Mouse (Mus musculus) intestine, embryonic 15.5 days (tissue): ENCODE measurements around the gene Rab3ip. TPM values are rescaled to one million over a fixed set of nuclear protein-coding genes. Genes with fewer than 3 reads are reported as not detected.
A peak's percentile ranks its signal among the peaks of the same experiment; 100 is the strongest.

ENCODE experiments used
- ATAC-seq: fragments of 200-750 bp; cut with Nextera tagmentation; 2 replicates; pipeline ENCODE4 v1.8.0; 2017; ENCODE audit warnings: moderate TSS enrichment, moderate library complexity
- H3K27ac ChIP-seq: fragments of 300-500 bp; sonication (generic); 2 replicates; pipeline ENCODE4 v1.5.1; 2015; ENCODE audit warnings: mild to moderate bottlenecking, inconsistent platforms
- H3K27me3 ChIP-seq: fragments of 300-500 bp; sonication (generic); replicated peaks from 2 replicates; pipeline ENCODE4 v1.6.1; 2015; ENCODE audit warnings: inconsistent platforms
- H3K36me3 ChIP-seq: fragments of 300-500 bp; sonication (generic); 2 replicates; pipeline ENCODE4 v1.6.1; 2015; ENCODE audit warnings: inconsistent platforms
- H3K4me1 ChIP-seq: fragments of 300-500 bp; sonication (generic); replicated peaks from 2 replicates; pipeline ENCODE4 v1.6.1; 2015; ENCODE audit warnings: inconsistent platforms
- H3K4me2 ChIP-seq: fragments of 300-500 bp; sonication (generic); replicated peaks from 2 replicates; pipeline ENCODE4 v1.6.1; 2015; ENCODE audit warnings: mild to moderate bottlenecking, inconsistent platforms
- H3K4me3 ChIP-seq: fragments of 300-500 bp; sonication (generic); replicated peaks from 2 replicates; pipeline ENCODE4 v1.5.1; 2015; ENCODE audit warnings: inconsistent platforms
- H3K9ac ChIP-seq: fragments of 300-500 bp; sonication (generic); 2 replicates; pipeline ENCODE4 v1.6.1; 2015; ENCODE audit warnings: inconsistent platforms
- H3K9me3 ChIP-seq: fragments of 300-500 bp; sonication (generic); 2 replicates; pipeline ENCODE4 v1.6.1; 2016; ENCODE audit warnings: inconsistent platforms
- WGBS: fragments of 180-500 bp; shearing (Covaris S2); methylation state at CpG from one replicate; pipeline ENCODE4 v1.1.7; 2015; 5-methylcytosine and 5-hydroxymethylcytosine counted together
- polyA plus RNA-seq: library from polyadenylated mRNA; unstranded; fragments of >200 nt; fragmentation: Nextera tagmentation; extraction: Ambion mirVana; gene quantifications from 2 replicates; pipeline ENCODE4 v1.2.1, GENCODE M21; 2015

Gene Rab3ip
- polyA plus RNA-seq, 1 experiment from 2014 or later, result 34.3 TPM

DNA sequence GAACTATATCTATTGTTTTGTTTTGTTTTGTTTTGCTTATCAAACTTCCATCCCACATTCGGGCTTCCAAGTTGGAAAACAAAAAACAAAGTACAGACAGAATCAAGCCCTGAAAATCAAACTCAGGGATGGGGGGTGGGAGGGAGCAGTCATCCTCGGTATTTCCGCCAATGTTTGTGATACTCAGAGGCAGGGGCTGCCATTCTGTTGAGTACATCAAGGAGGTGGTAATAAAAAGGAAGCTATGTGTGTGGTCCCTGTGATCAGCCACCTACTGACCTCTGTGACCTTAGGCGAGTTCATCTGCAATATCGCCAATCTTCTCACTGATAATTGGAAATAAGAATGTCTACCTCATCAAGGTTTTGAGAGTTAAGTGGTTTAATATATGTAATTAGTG, 317 bp upstream of the Rab3ip start:
- no peaks in the 10 kb centered on the region for H3K27me3 ChIP-seq
- H3K36me3 ChIP-seq, result no peaks in the 10 kb centered on the region
- no peak for ATAC-seq
- no peak overlapping the region for H3K9ac ChIP-seq
- peak overlapping the region; percentile 84 for H3K4me2 ChIP-seq
- H3K4me1 ChIP-seq, result peaks cover 7% of the 10 kb centered on the region; the same call in 1 of the 2 replicates
- no peak overlapping the region for H3K27ac ChIP-seq
- 16% methylated on average over 5 of the region's 5 CpGs for WGBS
- no peaks in the 10 kb centered on the region for H3K9me3 ChIP-seq
- H3K4me3 ChIP-seq, result peak overlapping the region; percentile 78

DNA sequence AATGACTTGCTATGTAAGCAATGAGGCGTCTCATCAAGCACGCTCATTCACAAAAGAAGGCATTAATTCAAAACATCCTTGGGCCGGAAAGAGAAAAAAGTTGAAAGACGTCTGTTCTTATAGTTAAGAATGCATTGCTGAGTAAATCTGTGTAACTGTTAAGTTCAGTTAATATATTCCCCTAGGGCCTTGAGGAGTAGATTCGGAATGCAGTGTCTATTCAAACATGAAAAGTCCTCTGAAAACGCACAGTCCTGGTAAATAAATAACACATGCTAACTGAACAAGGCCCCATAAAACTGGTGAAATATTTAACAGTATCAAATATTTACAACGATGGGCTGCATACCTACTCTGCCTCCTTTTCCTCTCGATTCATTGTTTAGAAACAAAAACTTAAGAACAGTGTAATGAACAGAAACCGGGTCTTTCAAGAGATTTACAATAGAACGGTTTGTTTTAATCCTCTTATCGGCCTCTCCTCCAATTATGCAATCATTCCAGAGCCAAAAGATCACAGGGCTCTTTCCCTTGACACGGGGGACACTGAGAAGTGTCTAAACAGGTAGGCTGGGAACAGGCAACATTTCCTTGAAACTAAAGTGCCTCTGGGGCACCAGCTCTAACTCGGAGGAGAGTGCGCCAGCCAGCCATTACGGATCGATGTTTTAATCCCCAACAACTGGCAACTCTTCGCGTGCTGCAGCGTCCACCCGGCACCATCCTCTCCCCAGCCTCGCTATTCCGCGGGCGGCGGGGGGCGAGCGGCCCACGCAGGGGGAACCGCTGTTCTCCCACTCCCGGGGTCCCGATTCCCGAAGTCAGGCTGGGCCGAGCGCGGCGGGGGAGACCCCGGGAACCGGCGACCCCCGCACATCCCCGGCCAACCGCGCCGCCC, 1.2 kb downstream of the Rab3ip start:
- H3K4me2 ChIP-seq, result peak overlapping the region; percentile 84
- H3K27me3 ChIP-seq, result no peaks in the 10 kb centered on the region
- no peaks in the 10 kb centered on the region for H3K36me3 ChIP-seq
- H3K9me3 ChIP-seq, result no peaks in the 10 kb centered on the region
- peaks cover 7% of the 10 kb centered on the region; the same call in 1 of the 2 replicates for H3K4me1 ChIP-seq
- ATAC-seq, result peak; percentile 23
- H3K4me3 ChIP-seq, result peak overlapping the region; percentile 78
- H3K27ac ChIP-seq, result peak overlapping the region; percentile 88
- WGBS, result 3% methylated on average over 44 of the region's 44 CpGs
- H3K9ac ChIP-seq, result peak overlapping the region; percentile 74

DNA sequence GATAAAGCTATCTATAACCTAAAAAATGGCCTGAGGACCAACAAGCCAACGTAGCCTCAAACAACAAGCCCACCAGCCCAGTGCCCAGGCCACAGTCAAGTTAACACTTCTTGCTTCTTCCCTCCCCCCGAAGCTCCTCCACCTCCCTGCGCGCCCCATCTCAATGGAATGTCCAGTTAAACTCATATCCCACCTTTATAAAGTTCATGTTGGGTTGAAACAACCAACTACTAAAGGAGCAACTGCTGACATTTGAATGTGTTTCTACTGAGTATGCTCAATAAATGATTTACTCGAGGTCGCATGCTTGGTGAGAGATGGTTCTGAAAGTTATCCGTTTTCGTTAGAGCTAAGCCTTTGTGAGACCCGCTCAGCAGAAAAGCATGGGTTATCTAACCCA, 2.2 kb downstream of the Rab3ip start:
- 59% methylated on average over 9 of the region's 9 CpGs for WGBS
- H3K4me2 ChIP-seq, result peak overlapping the region; percentile 84
- H3K4me1 ChIP-seq, result peaks cover 7% of the 10 kb centered on the region; the same call in 1 of the 2 replicates

DNA sequence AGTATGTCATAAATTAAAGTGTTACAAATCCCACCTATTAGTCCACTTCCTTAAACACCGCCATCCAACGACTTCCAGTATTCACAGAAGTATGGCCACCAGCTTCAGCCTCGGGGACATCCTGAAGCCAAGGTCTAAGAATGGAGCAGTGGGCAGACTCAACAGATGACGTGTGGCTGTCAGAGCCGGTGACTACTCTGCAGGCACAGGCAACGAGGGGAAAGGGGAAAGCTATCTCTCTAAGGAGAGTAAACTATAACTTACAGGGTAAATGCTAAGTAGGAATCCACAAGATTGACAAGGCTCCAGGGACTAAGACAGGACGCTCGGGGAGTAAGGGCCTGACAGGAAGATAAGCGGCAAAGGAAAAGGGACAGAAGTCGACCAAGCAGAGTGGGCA, 5.6 kb downstream of the Rab3ip start:
- Histone ChIP-seq H3K36me3 (0 out of 2 replicates have a peak, but pooled peaks cover 6% of the 10 kb centered on the region), H3K27me3 (no peaks in the 10 kb centered on the region), H3K4me3 (no peak overlapping the region), H3K9me3 (no peaks in the 10 kb centered on the region), H3K9ac (no peak overlapping the region), H3K4me2 (no peak overlapping the region), H3K27ac (no peak overlapping the region), H3K4me1 (peaks cover 7% of the 10 kb centered on the region; the same call in 1 of the 2 replicates)
- WGBS, result 60% methylated on average over 10 of the region's 10 CpGs
- no peak for ATAC-seq

More for the DNA sequence above, 2.2 kb downstream of the Rab3ip start:
- H3K27me3 ChIP-seq, result no peaks in the 10 kb centered on the region
- no peak overlapping the region for H3K27ac ChIP-seq
- no peaks in the 10 kb centered on the region for H3K9me3 ChIP-seq
- no peaks in the 10 kb centered on the region for H3K36me3 ChIP-seq
- ATAC-seq, result no peak
- no peak overlapping the region for H3K9ac ChIP-seq
- H3K4me3 ChIP-seq, result peak overlapping the region; percentile 78

DNA sequence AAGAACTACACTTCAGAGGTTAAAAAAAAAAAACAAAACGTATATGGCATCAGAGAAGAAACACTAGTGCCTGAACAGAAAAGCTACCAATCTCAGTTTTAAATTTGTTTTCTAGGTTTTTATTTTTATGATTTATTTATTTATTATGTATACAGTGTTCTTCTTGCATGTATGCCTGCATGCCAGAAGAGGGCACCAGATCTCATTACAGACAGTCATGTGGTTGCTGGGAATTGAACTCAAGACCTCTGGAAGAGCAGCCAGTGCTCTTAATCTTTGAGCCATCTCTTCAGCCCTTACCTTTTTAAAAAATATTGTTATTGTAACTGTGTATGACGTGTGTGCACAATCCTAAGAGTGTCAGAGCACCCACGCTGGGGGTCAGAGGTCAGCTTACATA, 6.4 kb downstream of the Rab3ip start:
- no peak overlapping the region for H3K4me3 ChIP-seq
- H3K9me3 ChIP-seq, result no peaks in the 10 kb centered on the region
- H3K36me3 ChIP-seq, result 0 out of 2 replicates have a peak, but pooled peaks cover 6% of the 10 kb centered on the region
- H3K27me3 ChIP-seq, result no peaks in the 10 kb centered on the region
- 78% methylated on average over 3 of the region's 3 CpGs for WGBS
- H3K9ac ChIP-seq, result no peak overlapping the region
- no peak overlapping the region for H3K27ac ChIP-seq
- peaks cover 7% of the 10 kb centered on the region; the same call in 1 of the 2 replicates for H3K4me1 ChIP-seq
- ATAC-seq, result no peak
- H3K4me2 ChIP-seq, result no peak overlapping the region

DNA sequence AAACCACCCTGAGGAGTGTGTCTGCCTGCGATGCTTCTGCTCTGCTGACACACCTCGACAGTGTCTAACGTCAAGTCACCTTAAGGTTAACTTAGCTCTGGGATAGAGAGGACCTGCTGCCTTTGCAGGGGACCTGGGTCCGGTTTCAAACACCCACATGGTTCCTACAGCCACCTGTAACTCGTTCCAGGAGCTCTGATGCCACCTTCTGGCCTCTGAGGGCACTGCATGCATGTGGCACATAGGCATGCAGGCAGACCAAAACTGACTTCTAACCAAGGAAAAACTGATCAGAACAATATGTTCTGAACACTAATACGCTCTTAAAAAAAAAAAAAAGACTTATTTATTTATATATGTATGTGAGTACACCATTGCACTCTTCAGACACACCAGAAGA, 7.5 kb downstream of the Rab3ip start:
- no peak for ATAC-seq
- Histone ChIP-seq H3K4me1 (0 out of 2 replicates have a peak, but pooled peaks cover 3% of the 10 kb centered on the region), H3K36me3 (0 out of 2 replicates have a peak, but pooled peaks cover 6% of the 10 kb centered on the region), H3K27ac (no peak overlapping the region), H3K4me3 (no peak overlapping the region), H3K4me2 (no peak overlapping the region), H3K9me3 (no peaks in the 10 kb centered on the region), H3K27me3 (no peaks in the 10 kb centered on the region), H3K9ac (no peak overlapping the region)
- WGBS, result 92% methylated on average over 6 of the region's 6 CpGs

DNA sequence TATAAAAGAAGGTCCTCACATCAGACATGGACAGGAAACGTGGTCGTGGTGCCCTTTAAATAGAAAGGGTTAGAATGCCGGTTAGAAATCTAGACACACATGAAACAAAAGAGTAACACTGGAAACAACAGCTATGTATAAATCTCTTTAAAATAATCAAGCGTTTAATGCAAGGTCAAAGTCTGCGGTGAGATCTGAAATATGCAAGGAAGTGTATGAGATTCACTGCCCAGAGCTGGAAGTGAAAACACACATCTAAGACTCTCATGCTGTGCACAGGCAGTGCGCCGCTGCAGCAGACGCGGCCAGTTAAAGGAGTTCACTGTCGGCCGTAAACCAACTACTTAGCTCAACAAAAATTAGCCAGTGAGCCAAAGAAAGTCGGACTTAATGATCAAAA, 15.5 kb downstream of the Rab3ip start:
- Histone ChIP-seq H3K4me3 (no peak overlapping the region), H3K9me3 (no peaks in the 10 kb centered on the region), H3K4me1 (no peaks in the 10 kb centered on the region), H3K36me3 (0 out of 2 replicates have a peak, but pooled peaks cover 3% of the 10 kb centered on the region), H3K9ac (no peak overlapping the region), H3K4me2 (no peak overlapping the region), H3K27me3 (no peaks in the 10 kb centered on the region), H3K27ac (no peak overlapping the region)
- ATAC-seq, result no peak
- 76% methylated on average over 12 of the region's 12 CpGs for WGBS

GRCm38 (mm10) chr10:116933794-116934193, 16.8 kb downstream of the Rab3ip start:
- H3K36me3 ChIP-seq, result 0 out of 2 replicates have a peak, but pooled peaks cover 3% of the 10 kb centered on the region
- no peaks in the 10 kb centered on the region for H3K4me1 ChIP-seq
- 89% methylated on average over 7 of the region's 7 CpGs for WGBS
- H3K4me3 ChIP-seq, result no peak overlapping the region
- no peaks in the 10 kb centered on the region for H3K9me3 ChIP-seq
- no peaks in the 10 kb centered on the region for H3K27me3 ChIP-seq
- no peak overlapping the region for H3K9ac ChIP-seq
- ATAC-seq, result no peak
- H3K27ac ChIP-seq, result no peak overlapping the region
- H3K4me2 ChIP-seq, result no peak overlapping the region

GRCm38 (mm10) chr10:116932418-116932817, 18.2 kb downstream of the Rab3ip start:
- no peak overlapping the region for H3K9ac ChIP-seq
- H3K27me3 ChIP-seq, result no peaks in the 10 kb centered on the region
- H3K27ac ChIP-seq, result no peak overlapping the region
- H3K4me1 ChIP-seq, result no peaks in the 10 kb centered on the region
- no peaks in the 10 kb centered on the region for H3K9me3 ChIP-seq
- ATAC-seq, result no peak
- 0 out of 2 replicates have a peak, but pooled peaks cover 3% of the 10 kb centered on the region for H3K36me3 ChIP-seq
- H3K4me3 ChIP-seq, result no peak overlapping the region
- no peak overlapping the region for H3K4me2 ChIP-seq
- 86% methylated on average over 13 of the region's 13 CpGs for WGBS

- no peak overlapping the region for H3K4me3 ChIP-seq
- H3K9me3 ChIP-seq, result no peaks in the 10 kb centered on the region
- H3K27ac ChIP-seq, result no peak overlapping the region
- ATAC-seq, result no peak
- 85% methylated on average over 15 of the region's 15 CpGs for WGBS
- H3K9ac ChIP-seq, result no peak overlapping the region
- H3K4me1 ChIP-seq, result no peaks in the 10 kb centered on the region
- no peak overlapping the region for H3K4me2 ChIP-seq
- no peaks in the 10 kb centered on the region for H3K27me3 ChIP-seq
- H3K36me3 ChIP-seq, result no peaks in the 10 kb centered on the region
Measured at GRCm38 (mm10) chr10:116931497-116932179, 18.9 kb downstream of the Rab3ip start.

- Histone ChIP-seq H3K27ac (no peak overlapping the region), H3K27me3 (no peaks in the 10 kb centered on the region), H3K9ac (no peak overlapping the region), H3K36me3 (no peaks in the 10 kb centered on the region), H3K9me3 (no peaks in the 10 kb centered on the region), H3K4me1 (no peaks in the 10 kb centered on the region), H3K4me3 (no peak overlapping the region), H3K4me2 (no peak overlapping the region)
- no peak for ATAC-seq
- 76% methylated on average over 6 of the region's 7 CpGs for WGBS
Measured at GRCm38 (mm10) chr10:116930936-116931335, 19.6 kb downstream of the Rab3ip start.

GRCm38 (mm10) chr10:116930506-116930905, 20.1 kb downstream of the Rab3ip start:
- ATAC-seq, result no peak

More at GRCm38 (mm10) chr10:116930506-116930905, 20.1 kb downstream of the Rab3ip start:
- Histone ChIP-seq H3K9me3 (no peaks in the 10 kb centered on the region), H3K4me2 (no peak overlapping the region), H3K36me3 (no peaks in the 10 kb centered on the region), H3K4me3 (no peak overlapping the region), H3K27me3 (no peaks in the 10 kb centered on the region), H3K27ac (no peak overlapping the region), H3K4me1 (no peaks in the 10 kb centered on the region), H3K9ac (no peak overlapping the region)
- WGBS, result 72% methylated on average over 7 of the region's 7 CpGs
